Mouse (Mus musculus) limb, embryonic 11.5 days (tissue): ENCODE measurements around the gene Upk2. TPM values are rescaled to one million over a fixed set of nuclear protein-coding genes. Genes with fewer than 3 reads are reported as not detected.
A peak's percentile ranks its signal among the peaks of the same experiment; 100 is the strongest.

Experiments
- ATAC-seq: fragments of 200-750 bp; cut with Nextera tagmentation; 2 replicates; pipeline ENCODE4 v1.8.0; 2017; ENCODE audit warnings: low read depth; ENCODE audit not compliant: insufficient number of reproducible peaks, low FRiP score, low TSS enrichment
- DNase-seq: peaks from one replicate; pipeline ENCODE4 v3.0.0-alpha.2; 2015; ENCODE audit warnings: low spot score
- H3K27ac ChIP-seq: fragments of 300-500 bp; sonication (generic); replicated peaks from 2 replicates; pipeline ENCODE4 v1.5.1; 2014; ENCODE audit warnings: low read depth, mild to moderate bottlenecking, low read length
- H3K27me3 ChIP-seq: fragments of 300-500 bp; sonication (generic); 2 replicates; pipeline ENCODE4 v1.6.1; 2014; ENCODE audit warnings: mild to moderate bottlenecking, low read length, mixed read lengths; ENCODE audit not compliant: control insufficient read depth, insufficient read depth
- H3K36me3 ChIP-seq: fragments of 300-500 bp; sonication (generic); 2 replicates; pipeline ENCODE4 v1.6.1; 2014; ENCODE audit warnings: mild to moderate bottlenecking, low read length, moderate library complexity, mixed read lengths; ENCODE audit not compliant: control insufficient read depth, insufficient read depth
- H3K4me1 ChIP-seq: fragments of 300-500 bp; sonication (generic); 2 replicates; pipeline ENCODE4 v1.6.1; 2014; ENCODE audit warnings: low read length, mixed read lengths; ENCODE audit not compliant: control insufficient read depth, insufficient read depth
- H3K4me2 ChIP-seq: fragments of 300-500 bp; sonication (generic); 2 replicates; pipeline ENCODE4 v1.6.1; 2014; ENCODE audit warnings: low read depth, mild to moderate bottlenecking, moderate library complexity; ENCODE audit not compliant: severe bottlenecking
- H3K4me3 ChIP-seq: fragments of 300-500 bp; sonication (generic); 2 replicates; pipeline ENCODE4 v1.5.1; 2014; ENCODE audit warnings: low read depth, low read length
- H3K9ac ChIP-seq: fragments of 300-500 bp; sonication (generic); 2 replicates; pipeline ENCODE4 v1.6.1; 2014; ENCODE audit warnings: mild to moderate bottlenecking, low read length
- H3K9me3 ChIP-seq: fragments of 300-500 bp; sonication (generic); 2 replicates; pipeline ENCODE4 v1.6.1; 2016; ENCODE audit warnings: low read length; ENCODE audit not compliant: control insufficient read depth
- WGBS: fragments of 180-500 bp; shearing (Covaris S2); extraction: QIAGEN DNeasy Blood & Tissue Kit; methylation state at CpG from one replicate; pipeline ENCODE4 v1.1.7; 2014; 5-methylcytosine and 5-hydroxymethylcytosine counted together
- polyA plus RNA-seq: library from polyadenylated mRNA; unstranded; fragments of >200 nt; fragmentation: Nextera tagmentation; extraction: Ambion mirVana; gene quantifications from 2 replicates; pipeline ENCODE4 v1.2.1, GENCODE M21; 2014

The Upk2 gene
- polyA plus RNA-seq, 1 experiment from 2014 or later = 0.59 TPM

DNA sequence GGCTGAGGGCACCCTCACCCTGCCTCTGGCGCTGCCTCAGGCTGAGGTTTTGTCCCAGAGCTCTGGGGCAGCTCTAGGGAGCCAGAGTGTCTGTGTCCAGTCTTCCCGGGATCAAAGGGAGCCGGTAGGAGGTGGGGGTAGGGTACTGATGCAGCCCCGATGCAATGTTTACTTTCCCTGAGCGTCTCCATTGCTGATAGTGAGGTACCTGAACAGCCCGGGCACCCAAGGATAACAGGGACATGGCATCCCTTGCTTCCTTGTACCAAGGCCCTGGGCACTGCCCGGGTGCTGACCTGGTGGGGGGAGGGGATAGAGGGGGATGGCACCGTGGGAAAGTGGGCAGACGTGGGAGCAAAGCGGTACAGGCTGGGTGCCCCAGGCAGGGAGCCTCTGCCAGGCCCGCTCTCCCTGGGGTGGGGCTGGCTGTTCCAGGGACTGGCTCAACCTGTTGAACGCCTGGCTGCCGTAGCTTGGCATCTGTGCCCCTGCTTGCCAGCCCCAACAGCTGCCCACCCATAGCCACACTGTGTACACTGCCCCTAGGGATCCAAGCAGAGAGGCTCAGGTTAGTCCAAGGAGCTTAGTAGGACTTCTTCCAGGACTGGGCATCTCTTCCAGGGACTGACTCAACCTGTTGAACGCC is 30.9 kb upstream of the Upk2 start:
- whole genome bisulfite sequencing = 22% methylated on average over 14 of the region's 14 CpGs
- Histone ChIP-seq H3K27me3 (no peaks in the 10 kb centered on the region), H3K36me3 (no peaks in the 10 kb centered on the region), H3K9ac (peak overlapping the region; percentile 27), H3K9me3 (no peaks in the 10 kb centered on the region), H3K4me3 (peak overlapping the region; percentile 97), H3K27ac (peak overlapping the region; percentile 36; the same call in 1 of the 2 replicates), H3K4me1 (peaks cover 72% of the 10 kb centered on the region), H3K4me2 (peak overlapping the region; percentile 81)
- DNase-seq (peak; percentile 26), ATAC-seq (no peak)

DNA sequence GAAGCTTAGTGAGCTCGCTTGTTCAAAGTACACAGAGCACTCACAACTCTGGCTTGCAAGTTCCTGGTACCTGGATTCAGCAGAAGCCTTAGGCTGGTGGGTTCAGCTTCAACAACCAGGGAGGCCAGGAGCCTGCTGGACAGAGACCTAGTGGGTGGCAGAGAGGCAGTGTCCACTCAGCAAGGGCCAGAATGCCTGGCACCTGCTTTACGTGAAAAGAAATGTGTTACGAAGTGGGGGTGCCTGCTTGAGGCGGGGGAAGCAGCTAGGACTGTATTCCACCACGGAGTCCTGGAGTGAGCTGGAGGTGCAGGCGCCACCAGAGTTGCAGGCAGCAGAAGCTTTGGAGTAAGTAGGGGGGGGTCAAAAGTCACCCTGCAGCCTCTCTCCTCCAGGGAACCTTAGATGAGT is 30.3 kb upstream of the Upk2 start:
- Histone ChIP-seq H3K27me3 (no peaks in the 10 kb centered on the region), H3K4me2 (peak overlapping the region; percentile 81), H3K9ac (no peak overlapping the region; the same call in 1 of the 2 replicates), H3K9me3 (no peaks in the 10 kb centered on the region), H3K36me3 (no peaks in the 10 kb centered on the region), H3K4me3 (peak overlapping the region; percentile 97), H3K27ac (no peak overlapping the region), H3K4me1 (peaks cover 70% of the 10 kb centered on the region)
- ATAC-seq = no peak
- 17% methylated on average over 6 of the region's 6 CpGs for WGBS
- no peak for DNase-seq

DNA sequence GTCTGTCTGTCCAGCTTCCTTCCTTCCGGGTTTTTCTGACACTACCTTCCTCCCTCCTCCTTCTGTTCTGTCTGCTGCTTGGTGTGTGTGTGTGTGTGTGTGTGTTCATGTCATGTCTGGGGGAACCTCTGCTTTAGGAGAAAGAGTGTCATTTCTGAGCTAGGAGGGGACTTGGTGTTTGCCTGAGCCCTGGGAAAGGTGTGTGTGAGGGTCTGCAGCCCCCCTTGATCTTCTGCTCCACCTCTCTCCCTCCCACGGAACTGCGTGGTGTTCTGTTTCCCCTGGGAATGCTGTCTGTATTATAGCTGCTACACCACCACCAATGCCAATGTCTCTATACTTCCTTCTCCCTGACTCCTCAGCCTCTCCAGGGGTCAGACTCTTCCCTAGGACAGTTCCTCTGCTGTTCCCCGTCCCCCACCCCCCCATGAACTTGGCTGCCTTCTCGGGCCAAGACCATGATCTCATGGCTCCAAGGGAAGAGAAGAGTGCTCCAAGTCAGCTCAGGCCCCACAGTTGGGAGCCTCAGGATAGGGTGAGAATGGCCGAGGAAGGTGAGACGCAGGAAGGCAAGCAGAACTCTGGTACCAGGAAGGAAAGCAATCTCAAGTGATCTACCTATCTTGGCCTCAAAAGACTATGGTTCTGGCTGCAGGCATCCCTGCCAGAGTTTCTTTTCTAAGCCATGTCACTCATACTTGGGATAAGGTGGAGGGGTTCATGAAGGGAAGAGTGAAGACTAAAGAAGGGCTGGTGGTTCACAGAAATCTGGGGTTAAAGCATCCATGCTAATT is 29.7 kb upstream of the Upk2 start:
- ATAC-seq (no peak), DNase-seq (no peak)
- peak overlapping the region; percentile 97 for H3K4me3 ChIP-seq
- no peaks in the 10 kb centered on the region for H3K36me3 ChIP-seq
- H3K9ac ChIP-seq = peak overlapping the region; percentile 92
- H3K27ac ChIP-seq = no peak overlapping the region
- WGBS = 26% methylated on average over 7 of the region's 7 CpGs
- H3K9me3 ChIP-seq = no peaks in the 10 kb centered on the region
- H3K4me2 ChIP-seq = peak overlapping the region; percentile 81
- no peaks in the 10 kb centered on the region for H3K27me3 ChIP-seq
- peaks cover 67% of the 10 kb centered on the region for H3K4me1 ChIP-seq

GRCm38 (mm10) chr9:44483510-44484044 is 28.8 kb upstream of the Upk2 start:
- ATAC-seq = no peak
- Histone ChIP-seq H3K27ac (peak overlapping the region; percentile 94), H3K27me3 (no peaks in the 10 kb centered on the region), H3K9me3 (no peaks in the 10 kb centered on the region), H3K4me2 (peak overlapping the region; percentile 81), H3K9ac (peak overlapping the region; percentile 92), H3K36me3 (no peaks in the 10 kb centered on the region), H3K4me1 (peaks cover 58% of the 10 kb centered on the region), H3K4me3 (peak overlapping the region; percentile 97)
- peak; percentile 78 for DNase-seq
- under 1% methylated on average over 12 of the region's 12 CpGs for WGBS

DNA sequence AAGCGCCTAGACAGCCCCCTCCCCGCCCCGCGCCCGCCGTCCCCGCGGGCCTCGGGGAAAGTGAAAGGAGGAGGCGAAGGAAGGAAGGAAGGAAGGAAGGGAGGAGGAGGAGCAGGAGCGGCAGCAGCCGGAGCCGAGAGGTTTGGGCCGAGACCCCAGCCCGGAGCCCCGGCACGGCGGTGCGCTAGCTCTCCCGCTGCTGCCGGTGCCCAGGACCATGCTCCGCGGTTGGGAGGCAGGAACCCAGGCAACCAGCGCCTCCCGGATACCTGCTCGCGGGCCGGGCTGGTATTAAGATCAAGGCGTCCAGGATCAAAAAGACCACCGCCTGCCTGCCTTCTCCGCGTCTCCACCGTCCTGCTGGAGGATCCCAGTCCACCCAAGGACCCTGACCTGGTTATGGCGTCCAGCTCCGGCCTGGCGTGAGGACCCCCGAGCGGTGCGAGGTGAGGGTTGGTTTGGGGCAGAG is 28.3 kb upstream of the Upk2 start:
- peak overlapping the region; percentile 97 for H3K4me3 ChIP-seq
- no peaks in the 10 kb centered on the region for H3K36me3 ChIP-seq
- no peak for ATAC-seq
- H3K4me1 ChIP-seq = peaks cover 53% of the 10 kb centered on the region
- no peaks in the 10 kb centered on the region for H3K9me3 ChIP-seq
- H3K27me3 ChIP-seq = no peaks in the 10 kb centered on the region
- peak overlapping the region; percentile 92 for H3K9ac ChIP-seq
- 0% methylated on average over 25 of the region's 39 CpGs for WGBS
- no peak for DNase-seq
- peak overlapping the region; percentile 94 for H3K27ac ChIP-seq
- peak overlapping the region; percentile 81 for H3K4me2 ChIP-seq

- Histone ChIP-seq H3K4me1 (peaks cover 49% of the 10 kb centered on the region), H3K4me3 (peak within 1 kb of the TSS; percentile 97), H3K27me3 (no peaks in the 10 kb centered on the region), H3K27ac (peak within 1 kb of the TSS; percentile 94), H3K9me3 (no peaks in the 10 kb centered on the region), H3K4me2 (peak within 1 kb of the TSS; percentile 81), H3K36me3 (no peaks in the 10 kb centered on the region), H3K9ac (peak within 1 kb of the TSS; percentile 92)
- ATAC-seq (peak; percentile 40; the same call in 1 of the 2 replicates), DNase-seq (peak; percentile 98)
- WGBS = under 1% methylated on average over 22 of the region's 31 CpGs
These were observed 27.8 kb upstream of the Upk2 start, which contains the start of gene Bcl9l for GRCm38 (mm10) chr9:44482552-44482951. Gene Bcl9l (plus strand): TSS chr9:44482825.

GRCm38 (mm10) chr9:44482112-44482511 is 27.3 kb upstream of the Upk2 start:
- 8% methylated on average over 3 of the region's 3 CpGs for WGBS
- no peaks in the 10 kb centered on the region for H3K27me3 ChIP-seq
- ATAC-seq (no peak), DNase-seq (no peak)
- no peak overlapping the region; the same call in 1 of the 2 replicates for H3K9ac ChIP-seq
- no peaks in the 10 kb centered on the region for H3K9me3 ChIP-seq
- H3K27ac ChIP-seq = no peak overlapping the region; the same call in 1 of the 2 replicates
- peaks cover 48% of the 10 kb centered on the region for H3K4me1 ChIP-seq
- peak overlapping the region; percentile 81; the same call in 1 of the 2 replicates for H3K4me2 ChIP-seq
- H3K36me3 ChIP-seq = no peaks in the 10 kb centered on the region
- H3K4me3 ChIP-seq = peak overlapping the region; percentile 97
